ENCODE assay signal across 28 mouse cellular contexts in genomic region chr4:9196435-9196834, GRCm38 (mm10).
DNase-seq lines count a peak whose midpoint lies in the region; ATAC-seq and TF ChIP-seq lines count a peak whose summit lies in the region.
"Had no signal": no experiment of that assay in that cellular context is flagged by ENCODE, and none has a peak within 500 bp of the region (broad histone marks: within the 10 kb centered on the region; RNA-seq: fewer than 3 reads in every experiment).

No protein-coding gene starts in this region.

- DNase-seq in forebrain, embryonic 10.5 days (ENCODE audit: extremely low spot score, low spot score) = no peak
- no peak for DNase-seq in hindbrain, embryonic 11.5 days (ENCODE audit: low spot score)
- DNase-seq in brain, embryonic 14.5 days (ENCODE audit: low read depth) = peak; percentile 27
- DNase-seq in layer of hippocampus, adult 11-12 months (ENCODE audit: low spot score) = no peak
- DNase-seq: adrenal gland, adult 2 months; cerebellum, adult 11 months; cerebellum, adult 9-10 months; cerebellum, postnatal 36 days; heart, adult 2 months; kidney, adult 18-20 months; kidney, postnatal 25 days; left cerebral cortex, postnatal 4 days; liver, postnatal 0 days; lung, postnatal 36 days; right cerebral cortex, adult 18-20 months; spleen, adult 18-20 months; thymus, postnatal 14 days had no signal

- no peaks in the 10 kb centered on the region for H3K36me3 ChIP-seq in forebrain, embryonic 12.5 days (replicated peaks)
- no peaks in the 10 kb centered on the region for H3K36me3 ChIP-seq in forebrain, embryonic 10.5 days (replicated peaks)
- H3K36me3 ChIP-seq in hindbrain, embryonic 13.5 days = no peaks in the 10 kb centered on the region
- H3K36me3 ChIP-seq in hindbrain, embryonic 11.5 days (ENCODE audit: control insufficient read depth, insufficient read depth, low read length) = no peaks in the 10 kb centered on the region
- H3K36me3 ChIP-seq in neural tube, embryonic 14.5 days (ENCODE audit: control insufficient read depth, insufficient read depth, low read length) = no peaks in the 10 kb centered on the region
- H3K36me3 ChIP-seq: embryonic facial prominence, embryonic 12.5 days; heart, embryonic 12.5 days; kidney, embryonic 15.5 days; liver, embryonic 12.5 days had no signal

- TF ChIP-seq CTCF in brain, embryonic 14.5 days (IDR thresholded peaks at IDR 0.05; ENCODE audit: borderline replicate concordance, extremely low read depth, insufficient read depth, insufficient read length) = no peak

- no peak overlapping the region for H3K9ac ChIP-seq in forebrain, embryonic 12.5 days
- no peak overlapping the region for H3K9ac ChIP-seq in hindbrain, embryonic 13.5 days
- H3K9ac ChIP-seq in hindbrain, embryonic 11.5 days (ENCODE audit: low read depth, low read length) = no peak overlapping the region
- H3K9ac ChIP-seq in neural tube, embryonic 14.5 days (replicated peaks; ENCODE audit: low read depth, low read length) = no peak overlapping the region
- H3K9ac ChIP-seq: embryonic facial prominence, embryonic 12.5 days; heart, embryonic 12.5 days; kidney, embryonic 15.5 days; liver, embryonic 12.5 days; liver, postnatal 0 days had no signal

- 0 out of 2 replicates have a peak overlapping the region, but pooled peaks have one; percentile 2 for H3K27ac ChIP-seq in forebrain, embryonic 12.5 days
- H3K27ac ChIP-seq in forebrain, embryonic 10.5 days = no peak overlapping the region
- peak overlapping the region; percentile 48 for H3K27ac ChIP-seq in hindbrain, embryonic 13.5 days
- no peak overlapping the region for H3K27ac ChIP-seq in hindbrain, embryonic 11.5 days (ENCODE audit: low read depth, low read length)
- H3K27ac ChIP-seq in neural tube, embryonic 14.5 days (ENCODE audit: low read depth, low read length) = peak overlapping the region; percentile 64; the same call in 1 of the 2 replicates
- H3K27ac ChIP-seq: embryonic facial prominence, embryonic 12.5 days; heart, adult 2 months; kidney, embryonic 15.5 days; layer of hippocampus, adult 2 months; left cerebral cortex, adult 2 months; liver, embryonic 12.5 days had no signal

- TF ChIP-seq POLR2A in brain, embryonic 14.5 days (IDR thresholded peaks at IDR 0.05; ENCODE audit: borderline replicate concordance, extremely low read depth, insufficient read depth, insufficient read length, poor library complexity, severe bottlenecking) = no peak

- peaks cover 9% of the 10 kb centered on the region for H3K4me1 ChIP-seq in forebrain, embryonic 12.5 days
- H3K4me1 ChIP-seq in forebrain, embryonic 10.5 days = peaks cover 16% of the 10 kb centered on the region
- peaks cover 20% of the 10 kb centered on the region for H3K4me1 ChIP-seq in hindbrain, embryonic 13.5 days (replicated peaks)
- no peaks in the 10 kb centered on the region for H3K4me1 ChIP-seq in hindbrain, embryonic 11.5 days (replicated peaks; ENCODE audit: control insufficient read depth, insufficient read depth, low read length)
- H3K4me1 ChIP-seq in neural tube, embryonic 14.5 days (ENCODE audit: control insufficient read depth, insufficient read depth, low read length) = peaks cover 6% of the 10 kb centered on the region
- H3K4me1 ChIP-seq: embryonic facial prominence, embryonic 12.5 days; heart, embryonic 12.5 days; liver, embryonic 12.5 days had no signal

- ATAC-seq in forebrain, embryonic 12.5 days (ENCODE audit: low FRiP score) = no peak
- ATAC-seq in hindbrain, embryonic 13.5 days (ENCODE audit: low FRiP score) = 0 out of 2 replicates have a peak, but pooled peaks have one; percentile 41
- no peak for ATAC-seq in hindbrain, embryonic 11.5 days (ENCODE audit: low FRiP score)
- ATAC-seq in neural tube, embryonic 14.5 days (ENCODE audit: low read depth) = no peak
- ATAC-seq: activated CD4-positive, CD25-positive, alpha-beta regulatory T cell, adult 4 months; liver, embryonic 12.5 days; liver, postnatal 0 days had no signal

- no peak overlapping the region for H3K4me2 ChIP-seq in forebrain, embryonic 12.5 days
- H3K4me2 ChIP-seq in hindbrain, embryonic 13.5 days = no peak overlapping the region
- H3K4me2 ChIP-seq in hindbrain, embryonic 11.5 days (replicated peaks; ENCODE audit: low read depth, low read length) = no peak overlapping the region
- no peak overlapping the region for H3K4me2 ChIP-seq in neural tube, embryonic 14.5 days (ENCODE audit: low read depth, low read length)
- H3K4me2 ChIP-seq: embryonic facial prominence, embryonic 12.5 days; heart, embryonic 12.5 days; kidney, embryonic 15.5 days; liver, embryonic 12.5 days had no signal

- 39% methylated on average over 4 of the region's 4 CpGs for WGBS in forebrain, embryonic 12.5 days
- WGBS in forebrain, embryonic 10.5 days = 48% methylated on average over 4 of the region's 4 CpGs
- 23% methylated on average over 4 of the region's 4 CpGs for WGBS in hindbrain, embryonic 13.5 days
- WGBS in hindbrain, embryonic 11.5 days = 50% methylated on average over 4 of the region's 4 CpGs
- WGBS in neural tube, embryonic 14.5 days = 31% methylated on average over 4 of the region's 4 CpGs

- no peaks in the 10 kb centered on the region for H3K27me3 ChIP-seq in forebrain, embryonic 12.5 days
- H3K27me3 ChIP-seq in forebrain, embryonic 10.5 days (ENCODE audit: poor library complexity, severe bottlenecking) = no peaks in the 10 kb centered on the region
- no peaks in the 10 kb centered on the region for H3K27me3 ChIP-seq in hindbrain, embryonic 13.5 days
- no peaks in the 10 kb centered on the region for H3K27me3 ChIP-seq in hindbrain, embryonic 11.5 days (ENCODE audit: control insufficient read depth, insufficient read depth, low read length)
- H3K27me3 ChIP-seq in neural tube, embryonic 14.5 days (ENCODE audit: control insufficient read depth, insufficient read depth, low read length) = no peaks in the 10 kb centered on the region
- H3K27me3 ChIP-seq: CH12.LX; embryonic facial prominence, embryonic 12.5 days; heart, embryonic 12.5 days; kidney, embryonic 15.5 days; liver, embryonic 12.5 days had no signal

- H3K4me3 ChIP-seq in forebrain, embryonic 12.5 days (replicated peaks) = no peak overlapping the region
- H3K4me3 ChIP-seq in forebrain, embryonic 10.5 days = no peak overlapping the region
- no peak overlapping the region for H3K4me3 ChIP-seq in hindbrain, embryonic 13.5 days
- H3K4me3 ChIP-seq in hindbrain, embryonic 11.5 days (ENCODE audit: low read depth, low read length) = no peak overlapping the region
- H3K4me3 ChIP-seq in neural tube, embryonic 14.5 days (ENCODE audit: low read depth, low read length) = no peak overlapping the region
- H3K4me3 ChIP-seq: embryonic facial prominence, embryonic 12.5 days; heart, adult 2 months; heart, embryonic 12.5 days; kidney, embryonic 15.5 days; layer of hippocampus, adult 2 months; left cerebral cortex, adult 2 months; liver, embryonic 12.5 days had no signal

- no peaks in the 10 kb centered on the region for H3K9me3 ChIP-seq in forebrain, embryonic 12.5 days
- no peaks in the 10 kb centered on the region for H3K9me3 ChIP-seq in forebrain, embryonic 10.5 days
- H3K9me3 ChIP-seq in hindbrain, embryonic 13.5 days = no peaks in the 10 kb centered on the region
- no peaks in the 10 kb centered on the region for H3K9me3 ChIP-seq in hindbrain, embryonic 11.5 days (ENCODE audit: control insufficient read depth, low read length)
- H3K9me3 ChIP-seq in neural tube, embryonic 14.5 days (ENCODE audit: control insufficient read depth, low read length) = no peaks in the 10 kb centered on the region
- H3K9me3 ChIP-seq: embryonic facial prominence, embryonic 12.5 days; heart, embryonic 12.5 days; kidney, embryonic 15.5 days; liver, embryonic 12.5 days had no signal

Comparison
In these comparisons a context has a peak if more than half of its experiments do, and no peak if none do; other contexts are left out.
1. H3K27ac ChIP-seq: peak in forebrain, embryonic 12.5 days (single experiment), hindbrain, embryonic 13.5 days (single experiment) and neural tube, embryonic 14.5 days (single experiment); none in forebrain, embryonic 10.5 days (single experiment) and hindbrain, embryonic 11.5 days (single experiment).